Mouse (Mus musculus): ENCODE measurements around the gene Pdcd5.

Gene Pdcd5

GRCm38 (mm10) chr7:35646317-35647081 is 822 bp downstream of the Pdcd5 start:
- DNase-seq (ENCODE audit: low read depth, low spot score), result no peak

GRCm38 (mm10) chr7:35640072-35640471 is 7.2 kb downstream of the Pdcd5 start:
- no peak for DNase-seq (ENCODE audit: low read depth, low spot score)

GRCm38 (mm10) chr7:35636874-35637273 is 10.4 kb downstream of the Pdcd5 start:
- DNase-seq (ENCODE audit: low read depth, low spot score), result no peak

GRCm38 (mm10) chr7:35636229-35636628 is 11.1 kb downstream of the Pdcd5 start:
- DNase-seq (ENCODE audit: low read depth, low spot score), result no peak

GRCm38 (mm10) chr7:35628496-35628895 is 18.8 kb downstream of the Pdcd5 start:
- no peak for DNase-seq (ENCODE audit: low read depth, low spot score)

GRCm38 (mm10) chr7:35627371-35627770 is 19.9 kb downstream of the Pdcd5 start:
- no peak for DNase-seq (ENCODE audit: low read depth, low spot score)

- DNase-seq (ENCODE audit: low read depth, low spot score), result no peak
These were observed 21.3 kb downstream of the Pdcd5 start for GRCm38 (mm10) chr7:35626038-35626437.

GRCm38 (mm10) chr7:35622626-35623025 is 24.7 kb downstream of the Pdcd5 start:
- DNase-seq (ENCODE audit: low read depth, low spot score), result no peak

- no peak for DNase-seq (ENCODE audit: low read depth, low spot score)
These were observed 29.8 kb downstream of the Pdcd5 start for GRCm38 (mm10) chr7:35617513-35617912.

GRCm38 (mm10) chr7:35609245-35609644 is 38.1 kb downstream of the Pdcd5 start:
- no peak for DNase-seq (ENCODE audit: low read depth, low spot score)

GRCm38 (mm10) chr7:35606816-35607215 is 40.5 kb downstream of the Pdcd5 start:
- DNase-seq (ENCODE audit: low read depth, low spot score), result no peak

- DNase-seq (ENCODE audit: low read depth, low spot score), result no peak
These were observed 44.6 kb downstream of the Pdcd5 start for GRCm38 (mm10) chr7:35602766-35603165.

GRCm38 (mm10) chr7:35601106-35601505 is 46.2 kb downstream of the Pdcd5 start:
- no peak for DNase-seq (ENCODE audit: low read depth, low spot score)

GRCm38 (mm10) chr7:35600031-35600430 is 47.3 kb downstream of the Pdcd5 start:
- no peak for DNase-seq (ENCODE audit: low read depth, low spot score)

- no peak for DNase-seq (ENCODE audit: low read depth, low spot score)
These were observed 47.8 kb downstream of the Pdcd5 start for GRCm38 (mm10) chr7:35599492-35599891.

- no peak for DNase-seq (ENCODE audit: low read depth, low spot score)
These were observed 53.0 kb downstream of the Pdcd5 start for GRCm38 (mm10) chr7:35594311-35594710.

All from skeletal muscle tissue, adult 2 months (tissue).